Mouse (Mus musculus): ENCODE measurements around the gene Tm7sf2. TPM values are rescaled to one million over a fixed set of nuclear protein-coding genes. Genes with fewer than 3 reads are reported as not detected.

Tm7sf2 gene
- polyA plus RNA-seq, 1 experiment from 2014 or later, result 30.8 TPM

DNA sequence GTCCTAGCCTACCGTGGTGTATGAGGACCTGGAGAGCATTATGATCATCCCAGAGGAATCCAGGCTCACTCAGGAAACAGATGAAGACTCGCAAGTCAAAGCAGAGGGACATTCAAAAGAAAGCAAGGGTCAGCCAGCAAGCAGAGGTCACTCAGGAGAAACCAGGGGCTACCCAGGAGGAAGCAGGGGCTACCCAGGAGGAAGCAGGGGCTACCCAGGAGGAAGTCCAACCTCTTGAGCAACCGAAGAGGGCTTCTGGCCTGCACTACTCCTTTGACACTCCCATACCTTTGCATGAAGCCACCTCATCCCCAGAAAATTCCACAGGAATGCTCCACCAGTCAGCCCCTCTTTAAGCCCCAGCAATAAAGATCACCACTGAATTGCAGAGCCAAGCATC is 29.7 kb upstream of the Tm7sf2 start:
- WGBS, result 82% methylated on average over 3 of the region's 3 CpGs
- H3K9me3 ChIP-seq (ENCODE audit: control insufficient read depth, low read length), result no peaks in the 10 kb centered on the region
- no peak overlapping the region for H3K4me2 ChIP-seq
- H3K9ac ChIP-seq (ENCODE audit: low read depth, low read length), result no peak overlapping the region
- H3K4me1 ChIP-seq (replicated peaks; ENCODE audit: control insufficient read depth, insufficient read depth, low read length), result peaks cover 2% of the 10 kb centered on the region; the same call in 1 of the 2 replicates
- H3K27me3 ChIP-seq (replicated peaks; ENCODE audit: control insufficient read depth, insufficient read depth, low read length), result no peaks in the 10 kb centered on the region
- peaks cover 5% of the 10 kb centered on the region for H3K36me3 ChIP-seq (ENCODE audit: control insufficient read depth, insufficient read depth, low read length)
- DNase-seq (ENCODE audit: low spot score) (no peak), ATAC-seq (replicated peaks; ENCODE audit: low FRiP score) (no peak)
- no peak overlapping the region for H3K4me3 ChIP-seq (ENCODE audit: low read depth, low read length)
- H3K27ac ChIP-seq (ENCODE audit: low read depth, low read length), result no peak overlapping the region

DNA sequence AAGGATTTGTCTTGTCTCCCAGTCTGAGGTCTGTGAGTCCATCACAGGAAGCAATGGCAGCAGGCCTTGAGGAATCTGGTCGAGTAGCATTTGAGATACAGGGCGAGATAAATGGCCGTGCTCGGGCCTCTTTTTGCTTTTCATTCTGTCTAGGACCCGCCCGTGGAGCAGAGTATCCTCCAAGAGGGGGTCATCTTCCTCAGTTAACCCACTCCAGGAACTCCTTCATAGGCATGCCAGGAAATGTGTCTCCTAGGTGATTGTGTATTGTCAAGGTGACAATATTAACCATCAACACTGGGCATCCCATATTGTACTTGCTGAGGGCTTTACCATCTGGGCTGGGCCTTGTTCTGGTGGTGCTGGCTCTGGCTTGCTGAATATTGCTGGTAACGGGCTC is 25.9 kb upstream of the Tm7sf2 start, which contains the start of gene AC131692.1:
AC131692.1 (plus strand) TSS at position 301 of the 400 bp plus-strand sequence.
- no peak within 1 kb of the TSS for H3K4me3 ChIP-seq (ENCODE audit: low read depth, low read length)
- H3K4me2 ChIP-seq, result no peak within 1 kb of the TSS
- no peaks in the 10 kb centered on the region for H3K9me3 ChIP-seq (ENCODE audit: control insufficient read depth, low read length)
- no peak within 1 kb of the TSS for H3K27ac ChIP-seq (ENCODE audit: low read depth, low read length)
- ATAC-seq (replicated peaks; ENCODE audit: low FRiP score) (no peak), DNase-seq (ENCODE audit: low spot score) (no peak)
- H3K36me3 ChIP-seq (ENCODE audit: control insufficient read depth, insufficient read depth, low read length), result peaks cover 21% of the 10 kb centered on the region
- no peaks in the 10 kb centered on the region for H3K27me3 ChIP-seq (replicated peaks; ENCODE audit: control insufficient read depth, insufficient read depth, low read length)
- no peak within 1 kb of the TSS for H3K9ac ChIP-seq (ENCODE audit: low read depth, low read length)
- H3K4me1 ChIP-seq (replicated peaks; ENCODE audit: control insufficient read depth, insufficient read depth, low read length), result no peaks in the 10 kb centered on the region
- 84% methylated on average over 7 of the region's 7 CpGs for WGBS

DNA sequence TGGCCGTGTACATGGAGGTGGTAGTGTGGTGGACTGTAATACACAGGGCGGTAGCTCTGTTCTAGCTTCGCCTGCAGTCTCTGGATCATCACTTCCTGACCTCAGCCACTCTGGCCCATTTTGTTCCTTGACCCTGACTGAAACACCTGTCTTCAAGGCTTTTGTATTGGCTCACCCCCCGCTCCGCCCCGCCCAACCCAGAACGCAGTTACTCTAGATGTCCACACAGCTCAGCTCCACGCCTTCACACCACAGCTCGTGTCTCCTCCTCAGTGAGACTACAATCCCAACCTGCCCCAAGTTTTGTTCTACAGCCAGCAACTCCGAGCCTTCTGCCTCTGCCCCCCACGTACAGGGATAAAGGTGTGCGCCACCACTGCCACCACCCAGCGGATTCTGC is 20.7 kb upstream of the Tm7sf2 start:
- Histone ChIP-seq H3K36me3 (ENCODE audit: control insufficient read depth, insufficient read depth, low read length) (peaks cover 28% of the 10 kb centered on the region), H3K27me3 (replicated peaks; ENCODE audit: control insufficient read depth, insufficient read depth, low read length) (no peaks in the 10 kb centered on the region), H3K27ac (ENCODE audit: low read depth, low read length) (no peak overlapping the region), H3K4me1 (replicated peaks; ENCODE audit: control insufficient read depth, insufficient read depth, low read length) (peaks cover 7% of the 10 kb centered on the region), H3K4me3 (ENCODE audit: low read depth, low read length) (no peak overlapping the region), H3K9me3 (ENCODE audit: control insufficient read depth, low read length) (no peaks in the 10 kb centered on the region), H3K4me2 (no peak overlapping the region), H3K9ac (ENCODE audit: low read depth, low read length) (no peak overlapping the region)
- DNase-seq (ENCODE audit: low spot score) (no peak), ATAC-seq (replicated peaks; ENCODE audit: low FRiP score) (no peak)
- WGBS, result 87% methylated on average over 13 of the region's 13 CpGs

DNA sequence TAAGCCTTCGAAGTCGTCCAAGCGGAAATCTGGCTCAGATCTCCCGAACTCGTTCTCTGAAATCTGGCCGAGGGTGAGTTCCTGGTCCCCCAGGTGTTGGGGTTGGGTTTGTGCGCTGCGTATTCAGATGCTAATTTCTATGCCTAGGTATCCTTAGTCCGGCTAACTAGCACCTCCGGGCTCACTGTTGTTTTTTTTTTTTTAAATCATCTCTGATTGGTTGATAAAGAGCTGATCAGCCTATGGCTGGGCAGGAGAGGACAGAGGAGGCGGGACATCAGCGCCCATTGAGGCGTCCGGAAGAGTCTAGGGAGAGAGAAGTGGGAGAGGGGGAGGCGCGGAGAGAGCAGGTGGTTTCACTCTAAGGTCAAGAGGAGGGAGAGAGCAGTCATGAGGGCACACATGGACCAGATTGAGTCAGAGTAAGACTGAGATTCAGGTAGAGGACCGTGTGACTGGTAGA is 17.3 kb upstream of the Tm7sf2 start:
- DNase-seq (ENCODE audit: low spot score) (peak; percentile 74), ATAC-seq (replicated peaks; ENCODE audit: low FRiP score) (peak; percentile 84)
- peak overlapping the region; percentile 90 for H3K4me2 ChIP-seq
- H3K27me3 ChIP-seq (replicated peaks; ENCODE audit: control insufficient read depth, insufficient read depth, low read length), result no peaks in the 10 kb centered on the region
- H3K9me3 ChIP-seq (ENCODE audit: control insufficient read depth, low read length), result no peaks in the 10 kb centered on the region
- peak overlapping the region; percentile 75 for H3K4me3 ChIP-seq (ENCODE audit: low read depth, low read length)
- H3K27ac ChIP-seq (ENCODE audit: low read depth, low read length), result peak overlapping the region; percentile 84
- 0% methylated on average over 17 of the region's 17 CpGs for WGBS
- H3K9ac ChIP-seq (ENCODE audit: low read depth, low read length), result peak overlapping the region; percentile 81
- peaks cover 10% of the 10 kb centered on the region for H3K4me1 ChIP-seq (replicated peaks; ENCODE audit: control insufficient read depth, insufficient read depth, low read length)
- H3K36me3 ChIP-seq (ENCODE audit: control insufficient read depth, insufficient read depth, low read length), result peaks cover 32% of the 10 kb centered on the region

DNA sequence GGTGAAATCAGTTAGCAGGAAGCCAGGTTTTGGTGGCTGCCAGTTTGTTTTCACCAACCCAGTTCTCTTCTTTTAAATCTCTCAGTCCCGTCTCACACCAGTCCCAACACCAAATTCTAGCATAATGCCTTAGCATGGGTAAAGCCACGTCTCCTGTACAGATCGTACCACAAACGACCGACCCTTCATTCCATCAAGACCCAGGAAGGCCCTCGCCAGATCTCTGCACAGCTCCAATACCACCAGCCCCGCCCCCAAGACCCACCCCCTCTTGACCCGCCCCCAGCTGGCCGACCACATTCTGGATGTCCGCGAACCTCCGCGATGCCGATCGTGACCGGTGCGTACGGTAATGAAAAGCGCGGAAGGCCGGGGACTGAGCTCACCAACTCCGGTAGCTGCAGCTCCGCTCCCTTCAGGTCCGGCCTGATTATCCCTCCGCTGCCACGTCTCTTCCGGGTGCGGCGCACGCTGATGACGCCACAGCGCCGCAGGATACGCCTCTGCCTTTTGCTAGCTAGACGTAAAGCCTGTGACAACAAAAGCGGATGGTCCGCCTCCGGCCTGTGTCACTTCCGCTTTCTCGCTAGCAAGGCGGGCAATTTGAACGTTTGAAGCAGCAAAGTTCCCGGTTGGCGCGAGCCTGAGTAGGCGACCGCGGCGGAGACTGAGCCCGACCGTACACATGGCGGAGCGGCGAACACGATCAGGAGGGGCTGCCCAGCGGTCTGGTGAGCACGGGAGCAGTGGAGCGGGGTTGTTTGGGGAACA is 16.5 kb upstream of the Tm7sf2 start, which contains the start of the genes Zfpl1 and Cdca5:
Zfpl1 (minus strand) TSS at position 479 of the 771 bp plus-strand sequence.
Cdca5 (plus strand) TSS at position 506 of the 771 bp plus-strand sequence.
- peak within 1 kb of the TSS; percentile 91 for H3K4me2 ChIP-seq
- no peaks in the 10 kb centered on the region for H3K27me3 ChIP-seq (replicated peaks; ENCODE audit: control insufficient read depth, insufficient read depth, low read length)
- no peaks in the 10 kb centered on the region for H3K9me3 ChIP-seq (ENCODE audit: control insufficient read depth, low read length)
- H3K4me1 ChIP-seq (replicated peaks; ENCODE audit: control insufficient read depth, insufficient read depth, low read length), result peaks cover 10% of the 10 kb centered on the region
- peaks cover 26% of the 10 kb centered on the region for H3K36me3 ChIP-seq (ENCODE audit: control insufficient read depth, insufficient read depth, low read length)
- peak within 1 kb of the TSS; percentile 84 for H3K27ac ChIP-seq (ENCODE audit: low read depth, low read length)
- under 1% methylated on average over 58 of the region's 58 CpGs for WGBS
- H3K4me3 ChIP-seq (ENCODE audit: low read depth, low read length), result peak within 1 kb of the TSS; percentile 75
- peak within 1 kb of the TSS; percentile 81 for H3K9ac ChIP-seq (ENCODE audit: low read depth, low read length)
- DNase-seq (ENCODE audit: low spot score) (peak; percentile 94), ATAC-seq (replicated peaks; ENCODE audit: low FRiP score) (peak; percentile 86)

- Histone ChIP-seq H3K36me3 (ENCODE audit: control insufficient read depth, insufficient read depth, low read length) (peaks cover 17% of the 10 kb centered on the region), H3K27me3 (replicated peaks; ENCODE audit: control insufficient read depth, insufficient read depth, low read length) (no peaks in the 10 kb centered on the region), H3K4me2 (no peak within 1 kb of the TSS), H3K4me3 (ENCODE audit: low read depth, low read length) (no peak within 1 kb of the TSS; the same call in 1 of the 2 replicates), H3K27ac (ENCODE audit: low read depth, low read length) (no peak within 1 kb of the TSS), H3K9ac (ENCODE audit: low read depth, low read length) (no peak within 1 kb of the TSS), H3K9me3 (ENCODE audit: control insufficient read depth, low read length) (no peaks in the 10 kb centered on the region), H3K4me1 (replicated peaks; ENCODE audit: control insufficient read depth, insufficient read depth, low read length) (peaks cover 10% of the 10 kb centered on the region)
- WGBS, result 86% methylated on average over 9 of the region's 9 CpGs
- no peak for ATAC-seq (replicated peaks; ENCODE audit: low FRiP score)
- DNase-seq (ENCODE audit: low spot score), result no peak
Measured at GRCm38 (mm10) chr19:6082156-6082555, 14.0 kb upstream of the Tm7sf2 start, which contains the start of gene Gm28374. Gene Gm28374 (minus strand): TSS chr19:6082256.

GRCm38 (mm10) chr19:6079983-6080480 is 11.9 kb upstream of the Tm7sf2 start, which contains the start of gene Tmem262:
Gene Tmem262 (plus strand): TSS chr19:6080033.
- no peak within 1 kb of the TSS for H3K27ac ChIP-seq (ENCODE audit: low read depth, low read length)
- no peaks in the 10 kb centered on the region for H3K9me3 ChIP-seq (ENCODE audit: control insufficient read depth, low read length)
- WGBS, result 90% methylated on average over 12 of the region's 12 CpGs
- H3K4me2 ChIP-seq, result no peak within 1 kb of the TSS
- H3K36me3 ChIP-seq (ENCODE audit: control insufficient read depth, insufficient read depth, low read length), result peaks cover 18% of the 10 kb centered on the region
- H3K4me3 ChIP-seq (ENCODE audit: low read depth, low read length), result no peak within 1 kb of the TSS
- no peak for DNase-seq (ENCODE audit: low spot score)
- ATAC-seq (replicated peaks; ENCODE audit: low FRiP score), result no peak
- H3K27me3 ChIP-seq (replicated peaks; ENCODE audit: control insufficient read depth, insufficient read depth, low read length), result no peaks in the 10 kb centered on the region
- H3K4me1 ChIP-seq (replicated peaks; ENCODE audit: control insufficient read depth, insufficient read depth, low read length), result peaks cover 13% of the 10 kb centered on the region
- no peak within 1 kb of the TSS for H3K9ac ChIP-seq (ENCODE audit: low read depth, low read length)

DNA sequence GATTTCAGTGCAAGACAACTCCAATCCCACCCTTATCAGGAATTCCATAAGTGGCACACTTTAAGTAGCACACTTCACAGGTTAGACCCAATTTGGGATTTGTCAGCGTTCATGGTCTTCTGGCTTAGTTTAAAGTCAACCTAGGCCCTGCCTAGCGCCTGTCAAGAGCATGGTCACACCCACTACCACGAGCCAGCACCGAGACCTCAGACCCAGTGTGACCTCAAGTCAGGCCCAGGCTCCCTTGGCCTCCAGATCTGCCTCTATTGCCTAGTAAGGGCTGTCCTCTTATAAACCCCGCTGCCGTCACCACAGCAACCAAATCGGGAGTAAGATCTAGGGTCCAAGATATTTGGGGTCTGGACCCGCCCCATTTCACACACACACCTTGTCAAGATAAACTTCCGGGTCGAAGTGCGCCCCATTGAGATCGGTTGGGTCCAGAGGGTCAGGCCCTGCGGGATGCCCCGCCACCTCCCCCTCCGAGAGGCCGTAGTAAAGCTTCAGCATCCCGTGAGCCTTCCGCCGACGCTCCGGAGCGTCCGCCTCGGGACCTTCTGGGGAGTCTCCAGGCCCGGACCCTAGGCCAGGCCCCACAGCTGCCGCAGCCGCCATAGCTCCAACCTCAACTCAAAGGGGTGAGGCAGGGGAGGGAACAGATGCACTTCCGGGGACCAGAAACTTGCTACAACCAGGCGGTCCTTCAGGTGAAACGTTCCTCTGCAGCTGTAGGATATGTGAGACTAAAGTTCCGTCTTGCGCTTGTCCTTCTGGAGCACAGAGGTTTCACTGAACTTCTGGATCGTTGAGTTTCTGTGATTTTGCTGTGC is 8.6 kb upstream of the Tm7sf2 start, which contains the start of gene Vps51:
Vps51 (minus strand) TSS at position 668 of the 830 bp plus-strand sequence.
- under 1% methylated on average over 33 of the region's 33 CpGs for WGBS

More for the DNA sequence above, 8.6 kb upstream of the Tm7sf2 start, which contains the start of gene Vps51:
- Histone ChIP-seq H3K4me3 (ENCODE audit: low read depth, low read length) (peak within 1 kb of the TSS; percentile 74), H3K9me3 (ENCODE audit: control insufficient read depth, low read length) (no peaks in the 10 kb centered on the region), H3K4me2 (peak within 1 kb of the TSS; percentile 80), H3K9ac (ENCODE audit: low read depth, low read length) (peak within 1 kb of the TSS; percentile 73), H3K27me3 (replicated peaks; ENCODE audit: control insufficient read depth, insufficient read depth, low read length) (no peaks in the 10 kb centered on the region), H3K27ac (ENCODE audit: low read depth, low read length) (peak within 1 kb of the TSS; percentile 50), H3K36me3 (ENCODE audit: control insufficient read depth, insufficient read depth, low read length) (peaks cover 23% of the 10 kb centered on the region), H3K4me1 (replicated peaks; ENCODE audit: control insufficient read depth, insufficient read depth, low read length) (peaks cover 6% of the 10 kb centered on the region)
- DNase-seq (ENCODE audit: low spot score), result peak; percentile 90
- ATAC-seq (replicated peaks; ENCODE audit: low FRiP score), result peak; percentile 84

All from liver, embryonic 11.5 days (tissue).